Mouse (Mus musculus) megakaryocyte, embryonic 14.5 days (primary cell): ENCODE results near the gene Adam17.

Experiments
- FLI1 ChIP-seq: IDR thresholded peaks from 2 replicates; pipeline ENCODE4 v1.6.1; 2012; ENCODE audit warnings: low read length, inconsistent platforms, mixed read lengths
- GATA1 ChIP-seq: IDR thresholded peaks from 3 replicates; pipeline ENCODE4 v1.6.1; 2012; ENCODE audit warnings: mixed read lengths, low read length, inconsistent platforms, borderline replicate concordance

DNA sequence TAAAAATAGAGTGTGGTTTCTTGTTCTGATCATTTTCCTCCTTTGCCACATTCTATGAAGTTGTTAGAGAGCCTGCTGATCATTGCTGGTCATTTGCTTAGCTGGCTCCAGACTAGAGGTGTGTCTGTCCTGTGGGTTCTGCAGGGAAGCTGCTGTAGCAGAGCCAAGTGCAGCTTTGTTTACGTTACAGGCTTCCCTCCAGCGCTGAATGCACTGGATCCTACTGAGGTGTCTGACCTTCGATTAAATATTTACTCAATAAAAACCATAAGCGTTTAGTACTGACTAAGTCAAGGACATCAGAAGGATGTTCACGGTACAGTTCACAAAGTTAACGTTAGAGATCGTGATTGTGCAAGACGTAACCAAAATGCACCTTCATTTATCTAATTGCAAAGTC, 71.5 kb downstream of the Adam17 start:
- TF ChIP-seq GATA1: no peak
- TF ChIP-seq FLI1: no peak
